Mouse (Mus musculus): ENCODE measurements around the gene Kank1. TPM values are rescaled to one million over a fixed set of nuclear protein-coding genes. Genes with fewer than 3 reads are reported as not detected.

Gene Kank1
- 8.4 TPM for polyA plus RNA-seq (2014; fragmentation: Illumina TruSeq; extraction: RNeasy Lipid Tissue Mini Kit (QIAGEN cat#74804); ENCODE audit: low read depth, low replicate concordance)

GRCm38 (mm10) chr19:25236596-25237491 is at the start of gene Kank1:
Kank1 (plus strand) TSS chr19:25236975.

Other genes starting within 250 kb of the Kank1 start
- 2.6 TPM for gene Dock8, start 237.4 kb upstream of the Kank1 start, polyA plus RNA-seq (2014; fragmentation: Illumina TruSeq; extraction: RNeasy Lipid Tissue Mini Kit (QIAGEN cat#74804); ENCODE audit: low read depth, low replicate concordance)

Measured in testis, adult 10 weeks (tissue).